Mouse (Mus musculus): Measurements from ENCODE around the gene Mok.

Gene Mok

DNA sequence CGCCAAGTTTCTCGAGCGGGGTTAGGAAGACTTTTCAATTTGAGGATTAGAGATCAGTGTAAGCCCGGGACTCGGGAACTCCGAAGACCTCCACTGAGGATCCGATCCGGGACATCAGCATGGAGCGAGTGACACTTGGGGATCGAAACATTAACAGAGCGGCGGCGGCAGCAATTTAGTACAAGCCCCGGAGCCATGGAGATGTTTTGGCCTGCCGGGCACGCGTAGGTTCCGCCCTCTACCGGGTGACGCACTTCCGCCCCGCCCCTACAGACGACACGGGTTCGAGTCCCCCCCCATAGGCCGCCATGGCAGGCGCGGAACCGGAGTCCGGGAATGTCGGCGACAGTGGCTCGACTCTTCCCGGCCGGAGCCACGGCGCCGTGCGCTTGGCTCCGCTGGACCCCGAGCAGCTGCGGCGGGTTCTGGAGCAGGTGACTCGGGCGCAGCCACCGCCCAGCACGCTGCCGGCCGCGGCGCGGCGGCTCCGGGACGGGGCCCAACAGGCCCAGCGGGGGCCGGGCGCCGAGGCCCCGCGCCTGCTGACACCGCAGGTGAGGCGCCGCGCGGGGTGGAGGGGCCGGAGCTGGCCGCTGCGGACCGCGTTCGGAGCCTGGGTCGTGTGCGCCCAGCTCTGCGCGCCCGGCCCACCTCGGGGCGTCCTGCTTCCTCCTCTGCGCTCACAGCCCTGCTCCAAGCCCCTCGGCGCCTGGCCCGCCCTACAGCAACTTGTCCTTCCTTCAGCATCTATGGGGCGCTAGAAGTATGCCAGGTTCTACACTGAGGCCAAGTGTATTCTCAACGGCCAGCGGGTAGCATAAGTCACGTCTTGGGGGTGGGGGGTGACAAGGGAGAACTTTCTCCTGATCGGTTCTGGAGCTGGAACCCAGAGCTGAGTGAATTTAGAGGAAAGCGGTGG, 9.5 kb upstream of the Mok start, which contains the start of gene Zfp839:
Gene Zfp839, plus strand, starts transcription at position 244 of the 919 bp plus-strand sequence.
- DNase-seq (ENCODE audit: low spot score in 2 of 2): peak; percentile 79 to 88

DNA sequence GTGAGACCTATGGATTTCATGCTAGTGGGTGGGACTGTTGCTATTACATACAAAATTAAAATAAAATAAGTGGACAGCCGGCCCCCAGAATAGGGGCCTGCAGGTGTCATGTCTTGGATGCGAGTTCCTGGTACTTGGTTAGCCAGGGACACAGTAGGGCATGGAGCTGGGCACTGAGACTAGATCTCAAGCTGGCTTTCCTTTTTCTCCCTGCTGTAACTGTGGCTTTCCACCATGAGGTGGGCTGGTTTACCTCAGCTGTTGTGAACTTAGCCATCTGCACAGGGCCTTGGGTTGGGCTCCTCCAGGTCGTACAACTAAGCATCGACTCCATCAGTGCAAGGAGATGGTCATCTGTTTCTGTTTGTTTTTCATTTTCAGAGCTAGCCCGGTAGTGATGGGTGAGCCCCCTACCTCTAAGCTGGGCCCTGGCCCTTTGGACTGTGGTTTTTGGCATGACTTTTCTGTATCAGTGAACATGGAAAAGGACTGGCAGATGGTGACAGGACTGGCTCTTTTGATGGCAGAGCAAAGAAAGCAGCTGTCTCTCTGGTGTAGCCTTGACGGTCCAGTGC, 5.5 kb upstream of the Mok start:
- no peak for DNase-seq (ENCODE audit: low spot score in 2 of 2)

DNA sequence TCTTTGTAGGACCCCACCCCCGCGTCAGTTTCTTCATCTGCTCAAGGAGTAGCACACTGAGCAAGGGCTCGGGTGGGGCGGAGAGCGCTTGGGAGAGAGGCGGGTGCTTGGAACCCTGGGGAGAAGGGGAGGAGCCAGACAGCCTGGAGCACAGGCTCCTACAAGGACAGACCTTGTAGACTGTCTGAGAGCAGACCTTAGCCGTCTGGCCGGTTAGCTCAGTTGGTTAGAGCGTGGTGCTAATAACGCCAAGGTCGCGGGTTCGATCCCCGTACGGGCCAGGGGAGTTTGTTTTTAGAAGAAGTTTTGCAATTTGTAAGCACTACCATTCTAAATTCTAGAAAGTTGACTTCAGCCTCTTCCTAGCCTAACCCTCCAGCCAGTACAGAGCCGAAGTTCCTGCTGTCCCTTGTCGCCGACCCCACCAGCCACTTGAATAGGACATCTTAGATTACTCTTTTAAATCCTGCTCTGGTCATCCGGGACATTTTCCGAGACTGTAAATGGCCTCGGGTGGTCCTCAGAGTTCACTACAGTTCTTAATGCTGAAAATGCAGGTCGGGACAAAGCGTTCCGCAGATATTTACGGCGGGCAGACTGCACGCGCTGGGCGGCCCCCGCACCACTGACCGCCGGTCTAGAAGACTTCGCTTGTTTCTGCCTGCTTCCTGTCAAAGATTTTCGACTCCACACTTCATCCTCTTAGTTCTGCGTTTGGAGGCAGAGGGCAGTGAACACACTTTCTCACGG, 4.6 kb upstream of the Mok start:
- DNase-seq (ENCODE audit: low spot score in 2 of 2): peak; percentile 94

DNA sequence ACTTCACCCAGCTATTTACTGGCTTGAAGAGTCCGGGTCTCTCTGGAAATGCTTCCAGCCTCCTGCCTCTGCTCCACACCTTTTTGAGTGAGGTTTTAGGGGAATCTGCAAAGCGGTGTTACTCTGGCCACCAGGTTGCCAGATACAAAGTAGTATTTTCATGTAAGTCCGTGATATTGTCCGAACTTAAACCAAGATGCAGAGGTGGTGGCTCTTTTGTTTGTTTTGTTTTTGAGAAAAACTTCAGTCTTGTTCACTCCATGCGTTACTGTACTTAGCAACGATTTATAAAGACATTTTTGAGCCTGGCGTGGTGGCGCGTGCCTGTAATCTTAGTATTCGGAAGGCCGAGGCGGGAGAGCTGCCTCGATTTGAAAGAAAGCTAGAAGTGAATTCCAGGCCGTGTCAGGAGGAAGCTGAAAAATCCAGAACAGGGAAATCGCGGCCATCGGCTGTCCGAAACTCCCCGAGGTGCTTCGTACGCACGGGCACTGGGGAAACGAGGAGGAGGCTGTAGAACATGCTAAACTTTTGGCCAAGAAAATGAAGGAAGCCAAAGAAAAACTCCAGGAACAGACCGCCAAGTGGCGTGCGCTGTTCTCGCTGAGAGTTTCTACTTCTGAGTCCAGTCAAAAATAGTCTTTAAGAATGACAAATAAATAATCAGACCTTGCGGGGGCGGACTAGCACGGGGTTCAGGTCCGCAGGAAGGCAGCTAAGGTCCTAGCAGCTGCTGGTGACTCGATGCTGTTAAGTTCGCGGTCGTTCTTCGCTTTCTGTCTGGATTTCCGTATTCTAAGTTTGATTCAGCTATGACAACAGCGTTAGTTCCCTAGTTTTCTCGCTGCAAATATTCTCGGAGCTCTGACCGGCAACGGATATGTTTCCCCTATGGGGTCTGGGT, 3.7 kb upstream of the Mok start:
- DNase-seq (ENCODE audit: low spot score in 2 of 2): peak; percentile 39 to 51

DNA sequence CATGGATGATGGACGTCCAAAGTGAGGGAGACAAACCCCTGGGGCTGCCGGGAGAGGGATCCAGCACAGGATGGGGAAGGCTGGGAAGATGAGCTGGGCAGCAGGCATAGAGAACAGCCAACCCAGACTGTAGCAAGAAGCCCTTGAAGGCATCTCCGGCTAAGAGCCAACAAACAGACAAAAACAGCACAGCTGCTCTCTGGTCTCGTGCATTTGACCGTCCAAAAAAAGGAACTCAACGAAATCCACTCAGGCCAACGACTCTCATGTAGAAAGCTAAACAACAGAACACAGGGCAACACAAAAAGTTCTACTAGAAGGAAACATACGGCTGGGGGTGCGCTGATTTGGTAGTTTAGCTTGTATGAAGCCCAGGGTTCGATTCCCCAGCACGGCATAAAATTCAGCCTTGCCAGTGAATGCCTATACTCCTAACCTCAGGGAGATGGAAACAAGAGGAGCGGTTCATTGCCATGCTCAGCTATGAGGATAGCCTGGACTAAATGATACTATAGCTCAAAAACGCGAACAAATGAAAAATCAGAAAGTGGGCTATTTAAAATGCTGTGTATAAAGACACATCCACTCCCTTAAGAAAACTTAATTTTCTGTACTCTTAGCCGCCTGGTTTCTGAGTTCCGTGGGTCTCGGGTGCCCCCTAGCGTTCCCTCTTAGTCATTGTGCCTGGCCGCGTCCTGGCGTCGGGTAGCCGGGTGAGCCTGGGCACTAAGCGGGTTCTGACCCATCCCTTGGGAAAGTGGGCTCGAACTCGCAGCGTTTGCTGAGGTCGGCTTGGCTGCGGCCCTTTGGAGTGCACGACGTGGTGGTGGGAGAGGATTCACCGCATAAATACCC, 2.7 kb upstream of the Mok start:
- peak; percentile 84 to 88 for DNase-seq (ENCODE audit: low spot score in 2 of 2)

DNA sequence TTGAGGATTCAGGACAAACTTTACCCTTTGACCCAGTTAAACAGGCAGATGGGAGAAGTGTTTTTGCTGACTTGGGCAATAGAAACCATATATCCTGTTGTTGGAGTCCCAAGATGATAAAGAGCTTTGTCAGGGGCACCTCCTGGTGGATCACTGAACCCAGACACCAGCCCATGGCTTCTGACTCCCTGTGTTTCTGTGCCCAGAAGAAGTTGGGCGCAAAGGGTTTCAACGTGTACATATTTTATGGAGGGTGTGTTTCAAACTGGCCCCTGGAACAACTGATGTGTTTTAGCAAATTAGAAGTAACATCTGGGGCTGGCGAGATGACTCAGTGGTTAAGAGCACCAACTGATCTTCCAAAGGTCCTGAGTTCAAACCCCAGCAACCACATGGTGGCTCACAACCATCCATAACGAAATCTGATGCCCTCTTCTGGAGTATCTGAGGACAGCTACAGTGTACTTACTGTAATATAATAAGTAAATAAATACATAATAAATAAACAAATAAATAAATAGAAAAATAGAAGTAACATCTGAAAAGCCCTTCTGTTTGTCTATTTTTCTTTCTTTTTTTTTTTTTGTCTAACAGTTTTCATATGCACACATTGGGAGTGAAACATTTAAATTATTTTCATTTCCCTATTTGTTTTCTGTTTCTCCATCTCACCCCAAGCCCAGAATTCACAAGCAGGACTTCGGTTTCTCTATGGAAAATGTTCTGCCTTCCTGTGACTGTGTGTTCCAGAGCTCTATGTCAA, 1.2 kb upstream of the Mok start:
- no peak for DNase-seq (ENCODE audit: low spot score in 2 of 2)

DNA sequence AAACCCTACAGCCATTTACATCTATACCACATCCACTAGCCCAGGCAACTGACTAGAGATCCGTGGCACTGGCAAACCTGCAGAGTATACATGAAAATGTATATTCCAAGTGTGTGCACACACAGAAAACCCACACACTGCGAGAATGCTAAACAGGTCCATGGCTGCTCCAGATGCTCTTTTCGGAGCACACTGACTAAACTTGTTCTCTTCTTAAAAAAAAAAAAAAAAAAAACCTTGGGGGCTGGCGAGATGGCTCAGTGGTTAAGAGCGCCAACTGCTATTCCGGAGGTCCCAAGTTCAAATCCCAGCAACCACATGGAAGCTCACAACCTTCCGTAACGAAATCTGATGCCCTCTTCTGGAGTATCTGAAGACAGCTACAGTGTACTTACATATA, 2.9 kb downstream of the Mok start:
- no peak for DNase-seq (ENCODE audit: low spot score in 2 of 2)

DNA sequence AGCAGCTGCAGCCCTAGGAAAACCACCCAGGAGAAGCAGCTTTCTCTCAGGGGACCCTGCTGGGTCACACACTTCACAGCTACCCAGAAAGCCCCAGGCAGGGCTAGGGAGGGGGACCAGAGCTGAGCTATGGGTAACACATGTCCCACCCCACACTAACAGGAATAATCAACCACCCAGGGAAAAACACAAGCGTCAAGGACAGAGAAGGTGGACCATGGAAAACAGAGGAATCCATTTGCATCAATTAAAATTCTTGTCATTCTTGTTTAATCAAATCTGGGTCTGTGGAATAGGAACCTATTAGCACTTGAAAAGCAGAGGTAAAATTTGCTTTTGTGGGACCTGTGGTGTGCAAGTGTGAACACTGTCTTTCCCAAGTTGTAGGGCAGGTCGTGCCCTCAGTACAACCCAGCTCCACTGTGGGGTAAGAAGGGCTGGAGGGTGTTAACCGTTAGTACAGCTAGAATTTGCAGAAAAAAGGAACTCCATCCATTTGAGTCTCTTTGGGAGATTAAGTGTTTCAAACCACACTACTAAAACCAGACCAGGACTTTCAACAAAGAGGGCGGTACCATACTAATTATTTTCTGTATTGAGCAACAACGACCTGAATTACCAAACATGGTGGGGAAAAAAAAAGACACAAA, 3.4 kb downstream of the Mok start:
- no peak for DNase-seq (ENCODE audit: low spot score in 2 of 2)

DNA sequence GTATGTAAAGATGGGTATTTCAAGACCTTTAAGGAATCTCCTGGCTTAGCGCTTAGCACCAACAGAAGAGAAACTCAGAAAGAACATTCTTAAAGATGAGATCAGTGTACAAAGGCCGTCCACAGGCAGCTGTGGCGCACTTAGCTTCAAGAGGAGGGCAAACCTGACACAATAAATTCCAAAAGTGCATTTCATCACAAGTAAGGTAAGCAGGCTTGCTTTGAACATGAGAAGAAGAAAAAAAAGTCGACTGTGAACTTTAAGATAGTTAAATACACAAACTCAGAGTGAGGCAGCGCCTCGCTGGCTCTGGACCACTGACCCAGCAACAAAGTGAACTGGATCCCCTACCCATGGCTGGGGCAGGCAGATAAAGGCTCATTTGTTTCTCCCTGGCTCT, 4.0 kb downstream of the Mok start:
- DNase-seq (ENCODE audit: low spot score in 2 of 2): no peak

DNA sequence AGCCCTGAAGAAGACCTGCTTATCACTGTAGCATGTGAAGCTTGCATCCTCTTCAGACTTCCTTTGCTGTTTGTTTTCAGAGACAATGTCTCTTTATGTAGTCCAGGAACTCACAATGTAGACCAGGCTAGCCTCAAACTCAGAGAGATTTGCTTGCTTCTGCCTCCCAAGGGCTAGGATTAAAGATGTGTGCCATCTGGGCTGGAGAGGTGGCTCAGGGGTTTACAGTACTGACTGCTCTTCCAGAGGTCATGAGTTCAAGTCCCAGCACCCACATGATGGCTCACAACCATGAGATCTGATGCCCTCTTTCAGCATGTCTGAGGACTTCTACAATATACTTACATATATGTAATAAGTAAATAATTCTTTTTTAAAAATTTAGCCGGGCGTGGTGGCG, 5.6 kb downstream of the Mok start:
- no peak for DNase-seq (ENCODE audit: low spot score in 2 of 2)

DNA sequence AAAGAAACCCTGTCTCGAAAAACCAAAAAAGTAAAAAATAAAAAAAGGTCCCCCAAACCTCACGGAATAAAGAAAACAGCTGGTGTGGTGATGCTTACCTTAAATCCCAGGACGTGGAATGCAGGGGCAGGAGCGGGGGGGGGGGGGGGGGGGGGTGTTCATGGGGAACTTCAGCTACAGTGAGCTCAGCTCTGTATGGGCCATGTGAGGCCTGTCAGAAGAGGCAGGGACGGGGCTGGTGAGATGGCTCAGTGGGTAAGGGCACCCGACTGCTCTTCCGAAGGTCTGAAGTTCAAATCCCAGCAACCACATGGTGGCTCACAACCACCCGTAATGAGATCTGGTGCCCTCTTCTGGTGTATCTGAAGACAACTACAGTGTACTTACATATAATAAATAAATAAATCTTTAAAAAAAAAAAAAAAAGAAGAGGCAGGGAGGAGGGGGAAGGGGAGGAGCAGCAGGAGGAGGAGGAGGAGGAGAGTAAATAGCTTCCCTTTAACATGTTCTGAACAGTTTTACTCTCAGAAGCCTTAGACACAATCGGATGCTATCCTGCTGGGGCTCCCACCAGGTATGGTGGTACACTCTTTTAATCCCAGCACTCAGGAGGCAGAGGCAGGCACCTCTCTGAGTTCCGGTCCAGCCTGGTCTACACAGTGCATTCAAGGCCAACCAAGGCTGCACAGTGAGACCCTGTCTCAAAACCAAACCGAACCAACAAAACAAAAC, 10.3 kb downstream of the Mok start:
- no peak for DNase-seq (ENCODE audit: low spot score in 2 of 2)

DNA sequence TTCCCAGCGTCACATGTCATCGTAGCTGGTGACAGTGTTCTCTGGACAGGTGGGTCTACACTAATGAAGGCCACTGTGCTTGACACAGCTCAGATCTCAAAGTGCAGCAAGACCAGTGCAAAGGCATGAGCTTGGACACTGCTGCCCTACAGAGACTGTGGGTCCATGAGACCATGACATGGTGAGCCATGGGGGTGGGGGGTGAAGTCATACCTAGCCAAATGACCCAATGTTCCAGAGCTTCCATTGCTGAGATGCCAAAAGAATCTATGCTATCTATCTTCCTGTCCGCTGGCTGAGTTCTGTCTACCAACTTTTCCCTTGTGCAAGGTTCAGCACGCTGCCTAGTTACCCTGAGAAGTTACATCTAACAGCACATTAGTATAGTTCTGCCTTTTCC, 11.8 kb downstream of the Mok start:
- no peak for DNase-seq (ENCODE audit: low spot score in 2 of 2)

DNA sequence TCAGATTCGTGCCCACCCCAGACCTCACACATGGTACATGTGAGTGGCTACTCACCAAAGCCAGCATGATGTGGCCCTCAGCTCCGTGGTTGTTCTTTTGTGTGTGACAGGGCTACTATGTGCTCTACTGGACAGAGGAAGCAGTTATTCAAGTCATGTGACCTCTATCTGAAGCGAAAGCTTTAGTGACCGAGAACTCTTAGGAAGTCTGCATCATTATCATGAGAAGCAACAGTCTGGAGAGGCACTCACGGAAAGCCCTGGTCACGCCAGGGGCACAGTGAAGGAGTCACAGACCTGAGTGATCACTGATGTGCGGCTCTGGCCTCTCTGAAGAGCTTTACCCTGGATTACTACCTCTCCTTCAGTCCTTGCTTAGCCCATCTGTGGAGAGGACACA, 18.4 kb downstream of the Mok start:
- no peak for DNase-seq (ENCODE audit: low spot score in 2 of 2)

DNA sequence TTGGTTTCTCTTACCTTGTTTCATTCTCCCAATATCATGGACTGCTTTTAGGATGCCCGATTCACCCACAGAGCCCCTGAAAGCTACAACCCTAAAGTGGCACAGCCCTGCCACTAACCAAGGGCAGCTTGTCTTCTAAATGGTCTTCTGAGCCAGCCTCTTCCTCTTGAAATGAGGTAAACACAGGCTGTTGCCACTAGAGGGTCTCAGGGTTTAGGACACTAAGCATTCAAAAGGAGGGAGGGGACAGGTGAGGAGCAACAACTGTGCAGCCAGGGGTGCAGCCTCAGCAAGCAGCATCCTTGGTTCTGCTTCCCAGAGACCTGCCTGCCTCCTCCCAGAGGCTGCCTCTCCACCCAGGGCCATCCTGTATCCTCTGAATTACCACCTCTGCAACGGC, 19.0 kb downstream of the Mok start:
- DNase-seq (ENCODE audit: low spot score in 2 of 2): no peak

DNA sequence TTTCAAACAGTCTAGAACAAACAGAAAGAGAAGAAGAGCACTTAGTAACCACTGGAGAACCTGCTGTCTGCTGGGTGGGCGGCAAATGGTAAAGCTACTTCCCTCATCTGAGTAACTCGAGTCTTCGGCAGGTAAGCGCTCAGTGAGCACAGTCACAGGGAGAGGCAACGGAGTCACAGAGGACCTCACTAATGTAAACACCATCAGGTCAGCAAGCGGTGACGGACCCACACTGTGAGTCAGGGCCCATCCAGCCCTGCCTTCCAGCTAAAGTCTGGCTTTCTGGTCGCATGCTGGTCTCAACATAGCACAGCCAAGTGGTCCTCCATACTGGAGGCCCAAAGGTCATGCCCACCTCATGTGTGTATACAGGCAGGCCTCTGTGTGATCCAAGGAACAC, 21.4 kb downstream of the Mok start:
- peak in 1 of 2 experiments; percentile 17 for DNase-seq (ENCODE audit: low spot score in 2 of 2)

DNA sequence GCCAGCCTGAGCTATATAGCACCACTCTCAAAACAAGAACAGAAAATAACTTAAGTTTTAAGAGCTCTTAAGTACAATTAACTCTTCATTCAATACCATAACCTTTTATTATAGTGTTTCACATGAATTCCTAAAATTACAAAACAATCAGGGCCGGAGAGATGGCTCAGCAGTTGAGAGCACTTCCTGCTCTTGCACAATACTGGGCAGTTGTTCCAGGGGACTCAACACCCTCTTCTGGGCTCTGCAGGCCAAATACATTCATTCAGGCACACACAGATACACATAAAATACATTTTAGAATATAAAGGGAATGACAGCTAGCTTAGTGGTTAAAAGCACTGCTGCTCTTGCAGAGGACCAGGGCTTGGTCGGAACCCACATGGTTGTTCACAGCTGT, 23.9 kb downstream of the Mok start:
- no peak for DNase-seq (ENCODE audit: low spot score in 2 of 2)

DNA sequence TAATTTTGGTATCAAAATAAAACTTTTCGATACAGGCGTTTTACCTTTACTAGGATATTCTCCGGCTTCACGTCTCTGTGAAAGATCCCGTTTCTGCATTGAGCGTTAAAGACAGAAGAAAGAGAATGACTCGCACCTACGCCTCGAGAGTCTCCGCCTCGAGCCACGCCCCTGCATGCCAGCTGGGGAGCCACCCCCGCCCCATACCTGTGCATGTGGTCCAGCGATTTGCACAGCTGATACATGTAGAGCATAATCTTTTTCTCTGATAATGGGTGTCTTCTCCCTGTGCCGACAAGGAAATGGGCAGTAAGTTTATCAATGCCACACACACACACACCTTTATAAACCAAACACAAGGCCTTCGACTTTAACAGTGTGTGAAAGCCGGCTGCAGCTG, 25.8 kb downstream of the Mok start:
- DNase-seq (ENCODE audit: low spot score in 2 of 2): no peak

DNA sequence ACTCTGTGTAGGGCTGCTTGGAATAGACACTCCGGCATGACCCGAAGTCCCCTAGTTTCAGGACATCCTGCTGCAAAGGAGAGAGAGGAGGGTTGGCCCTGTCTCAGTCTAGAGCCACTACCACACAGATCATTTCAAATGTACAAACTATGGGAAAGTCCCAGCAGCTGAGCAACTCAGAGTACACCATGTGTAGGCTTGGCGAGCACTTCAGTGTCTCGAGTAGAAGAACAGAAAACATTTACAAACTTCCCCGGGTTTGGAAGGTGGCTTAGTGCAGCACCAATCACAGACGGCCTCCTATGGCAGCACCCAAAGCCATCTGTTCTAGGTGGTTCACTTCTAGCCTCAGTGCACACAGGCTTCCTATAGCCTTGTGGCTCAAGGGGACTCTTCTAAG, 27.1 kb downstream of the Mok start:
- no peak for DNase-seq (ENCODE audit: low spot score in 2 of 2)

DNA sequence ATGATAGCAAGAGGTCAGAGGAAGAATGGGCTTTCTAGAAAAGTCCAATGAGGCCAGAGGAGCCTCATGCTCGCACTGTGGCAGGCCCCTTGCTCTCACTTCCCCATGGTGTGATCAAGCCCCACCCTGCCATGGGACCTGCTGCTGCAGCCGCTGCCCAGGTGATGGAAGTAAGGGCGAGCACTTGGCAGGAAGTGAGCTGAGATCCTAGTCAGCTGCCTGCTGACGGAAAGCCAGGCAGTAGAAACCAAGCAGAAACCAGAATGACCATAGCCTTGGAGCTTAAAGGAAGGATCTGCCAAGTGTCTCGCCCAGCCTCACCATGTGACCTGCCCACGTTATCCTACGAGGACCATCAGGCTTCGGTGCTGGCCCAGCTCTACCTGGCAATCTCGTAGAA, 27.6 kb downstream of the Mok start:
- no peak for DNase-seq (ENCODE audit: low spot score in 2 of 2)
